Mouse (Mus musculus) regulatory T cell (primary cell): ENCODE data around the gene Mob2.

Experiments used
- in situ Hi-C: fragments of 300-600 bp; cut with MboI, MseI; formaldehyde crosslinking; loops from one replicate; pipeline ENCODE4 v1.15.1; 2025; ENCODE audit warnings: high pct_unique_total_duplicates

The Mob2 gene

GRCm38 (mm10) chr7:142025926-142026325 is 34.9 kb downstream of the Mob2 start:
- in situ Hi-C loops = no loop called here

GRCm38 (mm10) chr7:142025196-142025595 is 35.7 kb downstream of the Mob2 start:
- in situ Hi-C loops = no loop called here

GRCm38 (mm10) chr7:142020827-142021226 is 40.0 kb downstream of the Mob2 start:
- in situ Hi-C loops = no loop called here

DNA sequence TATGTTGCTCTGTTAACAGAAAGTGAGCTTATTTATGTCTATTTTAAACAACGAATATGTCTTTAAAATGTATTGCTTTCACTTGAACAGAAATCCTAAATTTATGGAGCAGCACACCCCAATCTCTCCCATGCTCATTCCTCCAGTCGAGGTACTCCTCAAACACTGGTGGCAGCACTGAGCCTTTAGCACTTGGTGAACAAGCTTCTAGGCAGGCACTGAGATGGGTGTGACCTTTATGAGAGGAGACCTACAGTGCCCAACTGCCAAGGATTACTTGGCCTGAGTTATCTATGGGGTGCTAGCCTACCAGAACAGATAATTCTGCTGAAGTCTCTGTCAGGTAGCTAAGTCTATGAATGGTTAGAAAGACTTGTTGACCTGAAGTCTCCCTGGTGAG is 41.2 kb downstream of the Mob2 start:
- in situ Hi-C loops = no loop called here

GRCm38 (mm10) chr7:142016562-142016961 is 44.3 kb downstream of the Mob2 start:
- in situ Hi-C loops = no loop called here

- in situ Hi-C loops = no loop called here
Observed at GRCm38 (mm10) chr7:142001597-142002340, 59.1 kb downstream of the Mob2 start.

DNA sequence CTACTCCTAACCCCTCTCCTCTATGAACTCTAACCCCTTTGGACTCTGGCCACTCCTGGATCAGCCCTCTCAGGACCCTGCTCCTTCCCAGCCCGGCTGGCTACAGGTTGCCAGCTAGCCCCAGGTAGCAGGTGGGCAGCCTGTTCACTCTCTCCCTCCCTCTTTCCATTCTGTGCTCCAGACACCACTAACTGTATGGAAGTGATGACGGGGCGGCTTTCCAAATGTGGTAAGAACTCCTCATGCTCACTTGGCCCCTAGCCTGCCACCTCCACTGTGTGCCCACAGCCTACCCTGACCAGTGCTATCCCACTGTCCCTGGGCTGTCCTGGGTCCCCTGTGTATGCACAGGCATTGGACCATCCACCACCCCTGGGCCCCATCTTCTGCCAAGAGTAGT is 60.2 kb downstream of the Mob2 start:
- in situ Hi-C loops = no loop called here

DNA sequence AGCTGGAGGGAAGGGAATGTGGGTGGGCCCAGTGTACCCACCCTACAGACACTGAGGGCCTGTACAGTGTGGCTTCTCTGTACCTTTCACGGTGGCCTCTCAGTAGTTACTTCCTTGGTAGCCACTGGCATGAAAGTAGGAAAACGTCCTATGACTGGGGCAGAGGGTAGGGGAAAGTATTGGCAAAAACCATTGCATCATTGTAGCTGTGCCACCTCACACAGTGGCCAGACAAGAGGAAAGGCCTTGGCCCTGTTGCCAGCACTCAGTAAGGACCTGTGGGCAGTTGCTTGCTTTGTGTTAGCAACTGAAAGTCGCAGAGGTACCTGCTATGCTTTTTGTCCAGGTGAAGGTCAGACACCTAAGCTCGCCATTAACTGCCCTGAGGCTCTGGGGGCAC is 66.7 kb downstream of the Mob2 start:
- in situ Hi-C loops = no loop called here

GRCm38 (mm10) chr7:141991183-141991582 is 69.7 kb downstream of the Mob2 start:
- in situ Hi-C loops = no loop called here

DNA sequence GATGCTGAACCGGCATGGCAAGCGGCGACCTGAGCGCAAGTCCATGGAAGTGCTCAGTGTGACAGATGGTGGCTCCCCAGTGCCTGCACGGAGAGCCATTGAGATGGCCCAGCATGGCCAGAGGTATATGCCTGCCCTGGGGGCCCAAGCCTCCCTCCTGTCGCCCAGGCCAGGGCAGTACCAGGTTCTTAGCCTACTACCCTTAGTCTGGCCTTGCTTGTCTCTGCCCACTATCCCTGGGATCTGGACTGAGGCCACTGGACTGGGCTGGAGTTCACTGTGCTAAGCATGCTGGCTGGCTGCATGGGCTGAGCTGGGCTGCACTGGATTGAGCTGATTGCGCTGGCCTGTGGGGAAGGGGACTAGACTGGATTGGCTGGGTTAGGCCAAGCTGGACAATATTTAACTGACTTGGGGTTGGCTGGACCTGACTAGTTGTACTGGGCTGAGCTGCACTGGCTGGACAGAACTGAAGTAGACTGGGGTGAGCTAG is 72.5 kb downstream of the Mob2 start:
- in situ Hi-C loops = no loop called here

DNA sequence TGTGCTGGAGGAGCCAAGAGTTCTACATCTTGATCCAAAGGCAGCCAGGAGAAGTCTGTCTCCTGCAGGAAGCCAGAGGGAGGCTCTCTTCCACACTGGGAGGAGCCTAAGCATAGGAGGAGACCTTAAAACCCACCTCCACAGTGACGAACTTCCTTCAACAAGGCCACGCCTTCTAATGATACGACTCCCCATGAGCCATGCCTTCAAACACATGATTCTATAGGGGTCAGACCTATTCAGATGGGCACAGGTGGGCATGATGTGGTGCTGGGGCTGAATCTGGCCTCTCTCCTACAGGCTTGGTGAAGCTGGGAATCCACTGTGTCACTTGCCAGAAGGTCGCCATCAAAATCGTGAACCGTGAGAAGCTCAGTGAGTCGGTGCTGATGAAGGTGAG is 79.6 kb downstream of the Mob2 start:
- in situ Hi-C loops = no loop called here

GRCm38 (mm10) chr7:141979247-141979646 is 81.6 kb downstream of the Mob2 start:
- in situ Hi-C loops = no loop called here

DNA sequence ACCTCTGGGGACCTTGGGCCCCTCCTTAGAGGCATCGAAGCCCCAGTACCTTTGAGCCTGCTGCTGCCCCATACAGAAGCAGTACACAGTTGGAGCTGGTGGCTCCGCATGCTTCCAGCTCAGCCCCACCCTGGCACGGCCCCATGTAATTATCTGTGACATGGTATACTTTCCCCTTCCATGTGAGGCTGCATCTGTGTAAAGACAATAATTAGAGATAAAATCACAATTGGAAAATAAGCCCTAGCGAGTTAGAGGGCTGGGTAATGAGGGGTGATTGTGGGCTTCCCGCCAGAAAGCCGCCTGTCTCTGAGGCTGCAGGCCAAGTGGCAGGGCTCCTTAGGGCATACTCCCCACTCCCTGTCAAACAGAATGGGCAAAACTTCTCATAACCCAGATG is 82.9 kb downstream of the Mob2 start:
- in situ Hi-C loops = no loop called here

- in situ Hi-C loops = no loop called here
Observed at GRCm38 (mm10) chr7:141972831-141973619, 87.8 kb downstream of the Mob2 start.

DNA sequence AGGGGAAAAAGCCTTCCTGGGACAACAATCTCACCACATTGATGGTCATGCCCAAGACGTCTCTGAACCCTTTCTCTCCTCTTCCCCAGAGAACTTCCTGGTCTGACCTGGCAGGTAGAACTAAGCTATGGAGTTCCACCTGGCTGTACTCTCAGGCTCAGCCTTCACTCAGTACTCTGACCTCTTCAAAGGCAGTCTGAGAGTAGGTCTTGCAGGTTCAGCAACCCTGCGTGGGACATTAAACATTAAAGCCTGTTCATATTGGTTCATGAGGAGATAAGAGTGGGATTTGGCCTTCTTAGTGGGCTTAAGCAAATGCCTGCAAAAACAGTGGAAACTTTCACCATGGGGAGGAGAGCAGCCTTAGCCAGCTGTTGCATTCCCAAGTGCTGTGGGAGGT is 94.6 kb downstream of the Mob2 start:
- in situ Hi-C loops = loop anchor here (5.0 kb wide), 1 partner anchor 681 kb away; no protein-coding TSS in a partner anchor

DNA sequence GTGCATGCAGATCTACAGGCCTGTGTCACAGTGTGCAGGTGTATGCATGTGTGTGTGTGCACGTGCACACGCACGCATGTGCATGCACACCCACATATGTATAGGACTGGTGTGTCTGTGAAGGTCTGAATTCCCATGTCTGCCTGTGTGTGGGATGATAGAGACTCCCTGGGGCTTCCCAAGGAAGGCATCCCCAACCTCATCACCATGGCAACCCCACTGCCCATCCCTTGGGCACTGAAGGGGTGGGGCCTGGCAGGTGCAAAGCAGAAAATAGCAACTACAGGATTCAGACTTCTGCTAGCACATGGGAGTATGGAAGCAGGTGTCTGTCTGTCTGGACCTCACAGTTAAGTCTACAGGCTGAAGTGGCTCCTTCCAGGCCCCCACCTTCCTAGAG is 98.3 kb downstream of the Mob2 start:
- in situ Hi-C loops = no loop called here

GRCm38 (mm10) chr7:141961491-141961890 is 99.4 kb downstream of the Mob2 start:
- in situ Hi-C loops = no loop called here

DNA sequence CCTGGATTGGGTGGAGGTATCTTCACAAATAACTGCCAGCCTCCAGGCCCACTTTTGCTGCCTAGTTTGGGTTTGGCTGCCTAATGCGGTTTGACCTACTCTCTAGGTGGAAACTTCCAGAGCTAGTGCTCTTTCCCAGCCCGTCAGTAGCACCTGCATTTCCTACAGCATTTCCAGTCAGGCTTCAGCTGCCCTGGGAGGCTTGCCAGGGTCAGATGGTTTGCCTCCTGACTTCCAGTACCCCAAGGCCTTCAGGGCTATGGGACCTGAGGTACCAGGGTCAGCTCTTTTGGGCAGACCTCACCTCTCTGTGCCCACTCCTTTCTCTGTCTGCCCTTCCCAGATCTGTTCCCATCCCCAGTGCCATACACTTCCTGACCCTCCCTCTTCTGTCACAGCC is 99.9 kb downstream of the Mob2 start:
- in situ Hi-C loops = no loop called here

DNA sequence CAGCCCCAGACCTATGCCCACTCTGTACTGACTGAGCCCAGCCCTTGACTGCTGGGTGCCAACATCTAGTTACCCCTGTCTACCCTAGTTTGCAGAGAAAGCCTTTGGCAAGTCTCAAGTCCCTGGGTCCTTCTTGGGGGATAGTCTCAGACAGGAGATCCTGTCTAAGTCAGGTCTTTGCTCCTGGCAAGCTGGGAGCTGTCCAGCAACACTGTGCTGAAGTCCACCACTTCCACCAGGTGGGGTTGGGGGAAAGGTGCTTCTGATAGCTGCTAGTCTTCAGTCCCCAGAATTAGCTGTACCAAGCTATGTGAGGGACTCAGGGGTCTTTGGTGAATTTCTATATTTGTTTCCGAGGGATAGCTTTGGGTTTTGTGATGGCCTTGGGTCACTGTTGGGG is 101.7 kb downstream of the Mob2 start:
- in situ Hi-C loops = no loop called here
